Mouse (Mus musculus): Measurements from ENCODE around the gene Rundc3a. TPM values are rescaled to one million over a fixed set of nuclear protein-coding genes. Genes with fewer than 3 reads are reported as not detected.
"Not testable (repeated sequence)": the region's sequence is repeated elsewhere in the genome, so short reads cannot be mapped to it uniquely, and the experiment has no call there.

Gene Rundc3a
- total and polyA plus RNA-seq, 2 experiments from 2014 or later: 121 to 306 TPM

DNA sequence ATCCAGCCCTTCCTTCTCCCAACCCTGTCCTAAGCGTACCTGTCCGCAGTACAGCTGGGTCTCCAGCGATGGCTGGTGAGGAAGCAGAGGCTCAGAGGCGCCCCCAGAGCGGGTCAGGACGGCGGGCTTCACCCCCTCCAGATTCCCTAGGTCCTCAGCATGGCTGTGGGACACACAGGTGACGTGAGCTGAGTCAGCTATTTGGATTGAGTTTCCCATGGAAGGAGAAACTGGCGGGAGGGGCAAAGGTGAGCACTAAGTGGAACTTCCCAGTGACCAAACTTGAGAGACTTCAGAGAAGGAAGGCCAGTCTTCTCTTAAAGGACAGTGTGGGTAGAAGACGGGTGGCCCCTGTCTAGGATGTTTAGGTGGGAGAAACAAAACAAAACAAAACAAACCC lies 34.8 kb upstream of the Rundc3a start:
- Histone ChIP-seq H3K27ac (ENCODE audit: low read depth, low read length) (no peak overlapping the region), H3K4me1 (ENCODE audit: insufficient read depth) (no peaks in the 10 kb centered on the region), H3K27me3 (ENCODE audit: insufficient read depth, low read length) (0 out of 2 replicates have a peak, but pooled peaks cover 1% of the 10 kb centered on the region), H3K4me2 (ENCODE audit: low read depth) (no peak overlapping the region), H3K9me3 (ENCODE audit: low read length) (no peaks in the 10 kb centered on the region), H3K36me3 (ENCODE audit: insufficient read depth) (no peaks in the 10 kb centered on the region), H3K4me3 (ENCODE audit: low read depth, low read length) (no peak overlapping the region), H3K9ac (no peak overlapping the region)
- ATAC-seq (no peak), DNase-seq (no peak)
- 74% methylated on average over 10 of the region's 10 CpGs for WGBS
- TF ChIP-seq CTCF (IDR thresholded peaks at IDR 0.05; ENCODE audit: low read depth): no peak

DNA sequence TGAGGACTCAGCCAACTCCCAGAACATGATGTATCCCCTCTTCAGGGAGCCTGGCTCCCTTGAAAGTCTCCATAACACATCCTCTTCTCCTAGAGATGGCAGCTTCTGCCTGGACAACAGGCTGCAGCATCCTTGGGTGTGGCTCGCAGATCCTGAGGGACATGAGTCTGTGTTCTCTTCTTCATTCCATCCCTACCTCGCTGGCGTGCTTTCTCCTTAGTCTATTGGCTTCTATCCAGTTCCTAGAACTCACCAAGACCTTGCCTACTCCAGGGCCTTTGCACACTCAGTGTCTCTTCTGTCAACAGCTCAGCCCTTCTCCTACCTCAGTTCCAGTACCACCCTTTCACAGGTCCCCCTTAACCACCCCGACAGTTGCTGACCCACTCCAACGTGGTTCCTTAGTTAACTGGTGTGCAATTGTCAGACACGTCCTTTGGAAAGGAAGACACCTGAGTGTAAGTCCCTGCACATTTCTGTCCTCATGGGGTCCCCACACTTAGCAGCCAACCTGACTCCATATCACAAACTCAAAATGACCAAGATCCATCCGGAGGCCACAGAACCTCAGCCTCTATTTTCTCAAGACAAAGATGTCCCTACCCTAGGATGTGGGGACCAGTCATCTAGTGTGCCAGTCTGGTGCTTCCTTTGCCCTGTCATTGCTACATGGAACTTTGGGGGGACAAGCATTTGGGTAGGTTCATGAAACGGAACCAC lies 31.3 kb upstream of the Rundc3a start:
- TF ChIP-seq CTCF (IDR thresholded peaks at IDR 0.05; ENCODE audit: low read depth): no peak
- Histone ChIP-seq H3K9ac (no peak overlapping the region), H3K9me3 (ENCODE audit: low read length) (no peaks in the 10 kb centered on the region), H3K27me3 (ENCODE audit: insufficient read depth, low read length) (no peaks in the 10 kb centered on the region), H3K4me1 (ENCODE audit: insufficient read depth) (no peaks in the 10 kb centered on the region), H3K4me2 (ENCODE audit: low read depth) (no peak overlapping the region), H3K36me3 (ENCODE audit: insufficient read depth) (no peaks in the 10 kb centered on the region), H3K27ac (ENCODE audit: low read depth, low read length) (no peak overlapping the region), H3K4me3 (ENCODE audit: low read depth, low read length) (no peak overlapping the region)
- no peak for ATAC-seq
- no peak for DNase-seq
- WGBS: 89% methylated on average over 8 of the region's 8 CpGs

DNA sequence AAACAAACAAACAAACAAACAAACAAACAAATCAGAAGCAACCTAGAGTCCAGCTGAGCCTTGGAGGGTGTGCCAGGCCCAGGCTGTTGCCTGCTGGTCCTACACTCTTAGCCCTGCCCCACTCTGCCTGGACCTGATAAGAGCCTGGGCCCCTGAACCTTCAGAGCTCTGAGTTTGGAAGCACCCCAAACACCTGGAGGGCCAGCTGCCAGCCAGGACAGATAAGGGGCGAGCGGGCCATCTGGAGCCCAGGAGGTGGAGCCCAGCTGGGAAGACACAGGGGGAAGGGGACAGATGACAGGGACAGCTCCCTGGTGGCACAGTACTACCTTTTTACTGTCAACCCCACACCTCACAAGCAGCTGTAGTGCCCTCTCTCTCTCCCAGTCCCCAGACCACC lies 29.6 kb upstream of the Rundc3a start:
- H3K4me3 ChIP-seq (ENCODE audit: low read depth, low read length): no peak overlapping the region
- no peaks in the 10 kb centered on the region for H3K27me3 ChIP-seq (ENCODE audit: insufficient read depth, low read length)
- no peaks in the 10 kb centered on the region for H3K9me3 ChIP-seq (ENCODE audit: low read length)
- no peak for TF ChIP-seq CTCF (IDR thresholded peaks at IDR 0.05; ENCODE audit: low read depth)
- H3K4me1 ChIP-seq (ENCODE audit: insufficient read depth): no peaks in the 10 kb centered on the region
- no peak overlapping the region for H3K9ac ChIP-seq
- no peak for DNase-seq
- ATAC-seq: no peak
- WGBS: 66% methylated on average over 2 of the region's 2 CpGs
- no peak overlapping the region for H3K4me2 ChIP-seq (ENCODE audit: low read depth)
- H3K36me3 ChIP-seq (ENCODE audit: insufficient read depth): no peaks in the 10 kb centered on the region
- no peak overlapping the region for H3K27ac ChIP-seq (ENCODE audit: low read depth, low read length)

DNA sequence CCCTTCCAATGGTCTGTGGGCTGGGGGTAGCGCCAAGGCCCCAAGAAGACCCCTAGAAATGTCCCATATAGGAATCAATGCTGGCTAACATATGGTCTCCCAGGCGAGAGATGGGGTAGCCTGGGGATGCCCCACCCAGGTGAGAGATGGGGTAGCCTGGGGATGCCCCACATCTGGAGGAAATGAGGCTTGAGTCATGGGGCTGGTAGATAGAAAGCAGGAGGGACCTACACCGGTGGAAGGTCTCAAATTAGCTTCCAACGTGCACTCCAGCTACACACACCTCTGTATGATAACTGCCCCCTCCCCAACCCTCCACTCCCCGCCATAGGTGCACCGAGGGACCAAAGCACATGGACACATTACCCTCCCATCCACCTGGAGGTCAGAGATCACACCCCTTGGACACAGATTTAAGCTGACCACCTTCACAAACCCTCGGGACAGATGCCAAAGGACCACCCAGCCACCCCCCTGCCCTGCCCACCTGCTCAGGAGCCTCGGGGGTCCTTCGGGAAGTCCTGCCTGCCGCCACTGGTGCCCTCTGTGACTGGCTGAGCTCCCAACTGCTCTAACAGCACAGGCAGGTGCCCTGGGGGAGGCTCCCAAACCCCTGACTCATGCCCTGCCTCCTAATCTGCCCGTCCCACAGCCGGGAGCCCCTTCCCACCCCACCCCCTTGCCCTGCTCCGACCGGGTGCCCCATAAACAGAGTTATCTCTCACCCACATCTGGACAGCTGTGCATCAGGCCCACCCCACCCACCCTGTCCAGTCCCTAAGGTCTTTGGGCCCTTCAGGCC lies 28.4 kb upstream of the Rundc3a start:
- H3K4me1 ChIP-seq (ENCODE audit: insufficient read depth): no peaks in the 10 kb centered on the region
- DNase-seq: no peak
- 81% methylated on average over 14 of the region's 14 CpGs for whole genome bisulfite sequencing

DNA sequence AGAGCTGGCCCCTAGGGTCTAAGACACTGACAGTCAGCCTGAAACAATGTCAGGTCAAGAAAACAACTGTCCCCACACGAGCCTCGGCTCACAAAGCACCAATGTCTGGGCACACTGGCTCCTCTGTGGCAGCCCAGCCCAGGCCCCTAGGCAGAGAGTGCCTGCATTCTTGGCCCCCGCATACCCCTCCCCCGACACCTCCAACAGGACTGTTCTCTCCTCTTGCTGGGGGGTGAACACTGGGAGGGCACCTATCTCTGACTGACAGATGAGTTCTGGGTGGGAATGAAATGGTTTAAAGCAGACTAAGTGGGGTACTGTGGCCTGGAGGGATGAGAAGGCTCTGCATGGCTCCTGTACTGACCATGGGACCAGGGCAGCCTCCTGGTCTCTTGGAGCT lies 27.5 kb upstream of the Rundc3a start:
- no peaks in the 10 kb centered on the region for H3K36me3 ChIP-seq (ENCODE audit: insufficient read depth)
- H3K4me2 ChIP-seq (ENCODE audit: low read depth): no peak overlapping the region
- no peaks in the 10 kb centered on the region for H3K27me3 ChIP-seq (ENCODE audit: insufficient read depth, low read length)
- ATAC-seq (no peak), DNase-seq (no peak)
- no peak overlapping the region for H3K9ac ChIP-seq
- no peak for TF ChIP-seq CTCF (IDR thresholded peaks at IDR 0.05; ENCODE audit: low read depth)
- 54% methylated on average over 4 of the region's 4 CpGs for WGBS
- no peaks in the 10 kb centered on the region for H3K4me1 ChIP-seq (ENCODE audit: insufficient read depth)
- no peak overlapping the region for H3K4me3 ChIP-seq (ENCODE audit: low read depth, low read length)
- H3K27ac ChIP-seq (ENCODE audit: low read depth, low read length): no peak overlapping the region
- no peaks in the 10 kb centered on the region for H3K9me3 ChIP-seq (ENCODE audit: low read length)

More for the DNA sequence above, 28.4 kb upstream of the Rundc3a start:
- no peak for TF ChIP-seq CTCF (IDR thresholded peaks at IDR 0.05; ENCODE audit: low read depth)
- no peak overlapping the region for H3K4me2 ChIP-seq (ENCODE audit: low read depth)
- H3K36me3 ChIP-seq (ENCODE audit: insufficient read depth): no peaks in the 10 kb centered on the region
- H3K4me3 ChIP-seq (ENCODE audit: low read depth, low read length): no peak overlapping the region
- no peak overlapping the region for H3K27ac ChIP-seq (ENCODE audit: low read depth, low read length)
- H3K9ac ChIP-seq: no peak overlapping the region
- H3K27me3 ChIP-seq (ENCODE audit: insufficient read depth, low read length): no peaks in the 10 kb centered on the region
- no peaks in the 10 kb centered on the region for H3K9me3 ChIP-seq (ENCODE audit: low read length)
- ATAC-seq: no peak

DNA sequence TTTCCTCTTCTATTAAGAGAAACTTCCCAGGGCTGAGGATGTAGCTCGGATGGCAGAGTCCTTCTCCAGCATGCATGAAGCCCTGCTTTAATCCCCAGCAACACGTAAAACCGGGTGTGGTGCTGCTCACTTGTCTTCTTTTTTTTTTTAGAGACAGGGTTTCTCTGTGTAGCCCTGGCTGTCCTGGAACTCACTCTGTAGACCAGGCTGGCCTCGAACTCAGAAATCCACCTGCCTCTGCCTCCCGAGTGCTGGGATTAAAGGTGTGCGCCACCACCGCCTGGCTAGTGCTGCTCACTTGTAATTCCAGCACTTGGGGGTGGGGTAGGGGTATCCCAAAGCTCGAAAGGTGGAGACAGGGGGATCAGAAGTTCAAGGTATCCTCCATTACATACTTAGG lies 27.1 kb upstream of the Rundc3a start, which contains the start of gene Slc4a1:
Slc4a1 (minus strand) TSS at position 101 of the 400 bp plus-strand sequence.
- DNase-seq; H3K9me3 ChIP-seq (ENCODE audit: low read length); ATAC-seq; H3K27me3 ChIP-seq (ENCODE audit: insufficient read depth, low read length); H3K36me3 ChIP-seq (ENCODE audit: insufficient read depth); H3K9ac ChIP-seq; H3K4me2 ChIP-seq (ENCODE audit: low read depth); H3K4me3 ChIP-seq (ENCODE audit: low read depth, low read length); H3K4me1 ChIP-seq (ENCODE audit: insufficient read depth); H3K27ac ChIP-seq (ENCODE audit: low read depth, low read length): not testable (repeated sequence)
- 87% methylated on average over 8 of the region's 8 CpGs for WGBS

Measured in forebrain, postnatal 0 days (tissue).